Mouse (Mus musculus) liver (tissue): ENCODE results near the gene Fry.

Experiments
- DNase-seq: peaks from one replicate; pipeline ENCODE4 v3.0.0-alpha.2; 2020; ENCODE audit warnings: mixed read lengths

Gene Fry

DNA sequence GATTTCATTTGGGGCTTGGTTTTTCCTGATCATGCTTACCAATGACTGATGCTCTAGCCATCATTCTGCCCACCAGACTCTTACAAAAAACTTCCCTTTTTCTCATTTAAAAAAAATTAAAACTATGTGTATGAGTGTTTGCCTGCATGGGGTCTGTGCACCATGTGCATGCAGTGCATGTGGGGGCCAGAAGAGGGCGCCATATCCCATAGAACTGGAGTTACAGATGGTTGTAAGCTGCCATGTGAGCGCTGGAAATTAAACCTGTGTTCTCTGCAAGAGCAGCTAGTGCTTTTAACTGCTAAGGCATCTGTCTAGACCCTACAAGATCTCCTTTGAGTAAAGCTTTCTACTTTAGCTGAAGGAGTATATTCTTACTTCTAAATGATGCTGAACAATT, 162.6 kb downstream of the Fry start:
- no peak for DNase-seq

DNA sequence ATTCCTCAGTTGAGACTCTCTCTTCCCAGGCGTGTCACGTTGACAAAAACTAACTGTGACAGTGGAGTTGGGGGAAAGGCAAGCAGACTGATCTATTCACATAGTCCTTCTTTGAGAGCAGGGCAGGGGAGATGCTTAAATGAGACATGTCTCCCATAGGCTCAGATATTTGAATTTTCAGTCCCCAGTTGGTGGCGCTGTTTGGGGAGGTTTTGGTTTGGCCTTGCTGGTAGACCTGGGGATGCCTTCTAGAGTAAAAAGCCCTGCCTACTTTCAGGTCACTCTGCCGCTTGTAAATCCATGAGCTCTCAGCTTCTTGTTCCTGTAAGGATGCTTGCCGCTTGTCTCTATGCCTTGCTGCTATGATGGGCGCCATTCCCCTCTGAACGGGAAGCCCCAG, 163.6 kb downstream of the Fry start:
- no peak for DNase-seq

DNA sequence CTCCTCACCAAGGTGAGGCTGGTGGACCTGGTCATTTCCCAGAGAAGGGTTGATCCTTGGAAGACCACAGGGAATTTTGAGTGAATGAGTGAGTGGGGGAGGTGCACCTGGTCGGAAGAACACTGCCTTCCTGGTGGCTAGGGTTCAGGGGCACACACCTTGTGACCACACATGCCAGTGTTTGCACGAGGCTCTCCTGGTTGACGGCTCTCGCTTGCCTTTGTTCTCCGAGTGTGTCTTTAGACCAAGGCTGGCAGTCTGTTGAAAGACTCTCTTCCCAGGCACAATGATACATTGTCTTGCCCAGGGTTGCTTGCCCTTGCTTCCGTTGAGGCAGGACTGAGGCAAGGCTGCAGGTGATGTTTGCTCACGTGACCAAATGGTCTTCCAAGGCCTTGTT, 169.5 kb downstream of the Fry start:
- DNase-seq, result no peak

DNA sequence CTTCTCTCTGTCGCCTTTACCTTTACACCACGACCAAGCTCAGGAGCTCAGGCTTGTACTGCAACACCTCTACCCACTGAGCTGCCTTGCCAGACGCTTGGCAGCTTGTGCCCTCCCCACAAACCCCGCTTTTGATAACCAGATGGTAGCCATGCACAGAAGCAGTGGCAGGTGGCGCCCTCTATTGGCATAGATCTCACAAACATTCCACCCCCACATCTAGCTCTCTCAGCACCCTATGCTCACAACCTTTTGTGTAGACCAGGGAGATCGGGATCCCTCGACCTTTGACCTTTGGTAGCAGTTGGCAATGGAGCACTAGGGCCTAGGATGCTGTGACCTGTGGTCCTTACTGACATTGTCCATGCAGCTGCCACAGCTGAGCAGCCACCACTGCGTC, 171.2 kb downstream of the Fry start:
- peak; percentile 8 for DNase-seq

DNA sequence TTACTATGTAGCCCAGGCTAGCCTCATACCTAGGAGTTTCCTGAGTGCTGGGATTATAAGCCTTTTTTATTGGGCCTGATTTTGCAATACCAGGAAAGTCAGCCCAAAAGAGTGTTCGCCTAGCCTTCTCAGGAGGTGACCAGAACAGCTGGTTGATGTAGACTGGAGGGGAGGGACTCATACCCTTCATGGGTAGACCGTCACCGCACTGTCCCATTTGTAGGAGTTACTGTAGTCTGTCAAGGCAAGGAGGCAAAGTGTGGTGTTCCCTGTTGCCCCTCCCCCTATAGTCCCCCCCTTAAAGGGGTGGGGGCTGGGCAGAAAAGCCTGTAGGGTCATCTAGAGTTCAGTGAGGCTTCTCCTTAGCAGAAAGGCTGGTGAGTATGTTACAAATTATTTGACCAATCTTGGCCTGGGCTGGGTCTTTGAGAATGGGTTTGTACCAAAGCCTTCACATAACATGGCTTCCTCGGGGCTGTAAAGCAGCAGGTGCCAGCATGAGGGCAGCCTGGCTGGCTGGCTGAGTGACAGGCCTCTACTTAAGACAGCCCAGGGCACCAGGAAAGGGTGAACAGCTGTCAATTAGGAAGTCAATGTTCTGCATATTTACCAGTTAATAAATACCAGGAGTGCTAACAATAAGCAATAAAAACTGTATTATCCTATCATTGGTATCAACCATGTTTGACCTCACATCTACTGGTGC, 172.2 kb downstream of the Fry start:
- no peak for DNase-seq

DNA sequence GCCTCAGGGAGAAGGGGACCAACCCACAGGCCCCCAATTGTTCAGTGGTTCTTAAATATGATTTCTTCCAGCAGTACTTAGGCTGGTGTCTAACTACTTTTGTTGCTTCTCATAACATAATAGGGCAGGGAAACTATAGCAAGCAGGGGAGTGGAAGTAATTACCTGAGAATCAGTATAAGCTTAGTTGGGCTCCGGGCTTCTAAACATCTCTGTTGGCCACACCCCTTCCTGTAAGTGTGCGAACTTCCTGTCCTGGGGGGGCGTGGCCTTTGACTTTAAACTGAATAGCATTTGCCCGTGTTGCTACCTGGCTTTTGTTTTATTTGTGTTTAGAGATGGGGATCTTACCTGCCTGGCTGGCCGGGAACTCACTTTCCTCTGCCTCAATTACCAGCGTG, 172.8 kb downstream of the Fry start:
- no peak for DNase-seq

DNA sequence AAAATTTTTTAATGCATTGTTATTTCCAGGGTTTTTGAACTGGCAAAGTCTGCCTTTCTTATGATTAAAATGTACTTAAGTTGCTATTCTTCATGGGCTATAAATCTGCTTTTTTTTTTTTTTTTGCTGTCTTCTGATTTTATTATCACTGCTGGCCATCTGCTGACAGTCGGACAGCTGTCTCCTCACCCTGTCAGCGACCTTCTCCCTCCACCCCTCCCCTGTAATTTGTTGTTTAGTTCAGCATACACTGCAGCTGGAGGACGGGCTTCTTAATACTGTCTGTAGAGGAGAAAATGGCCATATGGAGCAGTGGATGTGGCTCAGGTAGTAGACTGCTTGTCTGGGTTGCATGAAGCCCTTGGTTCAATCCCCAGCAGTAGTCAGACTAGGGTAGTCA, 173.7 kb downstream of the Fry start:
- DNase-seq, result no peak

DNA sequence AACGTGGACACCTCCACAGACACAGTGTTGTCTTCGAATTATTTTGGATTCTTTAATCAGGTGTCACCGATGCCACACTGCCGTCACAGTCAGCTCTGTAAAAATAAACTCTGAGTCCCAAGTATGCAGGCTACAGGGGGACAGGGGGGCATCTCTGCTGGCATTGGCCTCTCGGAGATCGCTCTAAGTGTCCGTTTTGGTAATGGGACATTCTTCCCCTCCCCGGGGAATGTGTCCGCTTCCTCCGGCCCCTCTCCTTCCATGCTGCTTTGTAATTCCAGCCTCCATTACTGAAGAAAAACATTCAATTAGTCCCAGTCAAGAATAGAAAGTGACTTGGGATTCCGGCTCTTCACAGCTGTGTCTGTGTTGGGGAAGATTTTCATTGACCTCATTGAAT, 175.9 kb downstream of the Fry start:
- no peak for DNase-seq

DNA sequence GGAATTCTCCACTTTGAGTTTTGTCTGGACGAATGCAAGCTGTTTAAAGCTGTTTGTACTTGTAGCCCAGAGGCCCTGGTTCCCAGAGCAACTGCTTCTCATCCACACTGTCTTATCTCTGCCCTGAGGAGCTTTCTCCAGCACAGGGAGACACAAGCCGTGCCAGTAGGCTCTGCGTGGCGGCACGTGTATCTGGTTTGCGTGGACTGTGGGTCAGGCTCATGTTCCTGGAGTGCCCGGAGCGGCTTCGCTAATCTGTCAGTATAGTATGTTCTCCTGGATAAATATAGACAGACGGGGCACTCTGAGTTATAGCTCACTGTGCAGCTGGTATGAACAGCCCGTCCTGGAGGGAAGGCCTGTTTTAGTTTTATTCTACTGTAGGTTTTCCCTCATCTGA, 176.7 kb downstream of the Fry start:
- no peak for DNase-seq

DNA sequence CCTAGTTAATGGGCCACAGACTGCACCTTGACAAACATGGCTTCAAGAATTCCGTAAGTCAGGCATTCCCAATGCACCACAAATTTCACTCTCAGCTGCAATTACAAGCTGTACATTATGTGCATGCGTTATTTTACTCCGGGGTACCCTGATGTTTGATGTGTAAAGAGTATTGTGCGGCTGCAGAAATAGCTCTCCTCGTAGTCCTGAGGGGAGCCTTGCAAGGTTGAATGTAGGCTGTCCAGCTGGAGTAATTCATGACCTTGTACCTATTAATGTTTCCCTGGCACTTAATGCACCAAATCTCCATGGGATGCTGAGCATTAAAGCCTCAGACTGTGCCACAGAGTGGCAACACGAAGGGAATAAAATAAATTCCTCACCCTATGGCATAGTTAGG, 180.5 kb downstream of the Fry start:
- no peak for DNase-seq

DNA sequence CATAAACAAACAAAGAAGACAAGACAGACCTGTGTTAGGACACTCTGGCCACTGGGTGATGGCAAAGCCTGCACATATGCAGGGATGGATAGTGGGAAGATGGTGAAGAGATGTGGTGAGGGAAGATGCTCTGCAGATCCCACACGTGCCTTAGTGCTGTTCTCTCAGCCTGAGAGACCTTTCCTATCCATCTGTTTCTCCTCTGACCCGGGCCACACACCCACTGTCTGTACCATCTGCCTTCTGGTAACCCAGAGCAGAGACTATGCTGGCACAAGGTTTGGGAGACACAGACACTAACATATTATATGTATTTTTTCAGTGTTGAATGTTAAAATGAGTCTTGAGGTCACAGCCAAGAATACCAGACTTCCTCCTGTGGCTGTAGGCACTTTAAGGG, 183.7 kb downstream of the Fry start:
- no peak for DNase-seq

DNA sequence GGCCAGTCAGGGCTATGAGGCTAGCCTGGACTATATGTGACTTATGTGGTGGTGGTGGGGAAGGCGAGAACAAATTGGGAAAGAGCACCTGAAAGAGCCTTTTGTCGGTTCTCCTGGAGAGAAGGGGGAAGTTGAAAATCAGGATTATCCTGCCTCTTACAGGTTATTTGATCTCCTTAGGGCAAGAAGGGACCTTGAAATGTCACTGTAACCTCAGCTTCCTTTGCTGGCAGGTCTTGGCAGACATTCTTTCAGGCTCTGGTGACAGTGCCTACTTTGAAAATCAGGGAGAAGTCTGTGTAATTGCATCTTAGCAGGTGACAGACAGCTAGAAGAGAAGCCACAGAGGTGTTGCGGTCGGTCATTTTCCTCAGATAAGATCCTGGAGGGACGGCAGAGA, 184.6 kb downstream of the Fry start:
- DNase-seq, result no peak

DNA sequence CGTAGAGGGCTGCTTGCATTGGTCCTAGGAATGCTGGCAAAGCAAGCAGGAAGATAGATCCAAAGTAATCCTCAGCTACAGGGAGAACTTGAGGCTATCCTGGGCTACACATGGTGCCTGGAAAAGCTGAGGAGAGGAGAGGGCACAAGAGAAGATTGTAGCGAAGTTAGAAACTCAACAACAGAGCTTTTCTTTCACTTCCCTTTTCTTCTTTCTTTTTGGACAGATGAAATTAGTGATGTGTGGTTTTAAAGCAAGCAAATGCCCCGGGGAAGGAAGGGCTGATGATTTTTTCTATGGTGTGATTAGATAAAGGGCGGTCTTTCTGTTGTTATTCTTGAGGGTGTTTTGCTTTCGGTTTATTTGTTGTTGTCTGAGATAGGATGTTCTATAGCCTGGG, 188.1 kb downstream of the Fry start:
- DNase-seq, result no peak

DNA sequence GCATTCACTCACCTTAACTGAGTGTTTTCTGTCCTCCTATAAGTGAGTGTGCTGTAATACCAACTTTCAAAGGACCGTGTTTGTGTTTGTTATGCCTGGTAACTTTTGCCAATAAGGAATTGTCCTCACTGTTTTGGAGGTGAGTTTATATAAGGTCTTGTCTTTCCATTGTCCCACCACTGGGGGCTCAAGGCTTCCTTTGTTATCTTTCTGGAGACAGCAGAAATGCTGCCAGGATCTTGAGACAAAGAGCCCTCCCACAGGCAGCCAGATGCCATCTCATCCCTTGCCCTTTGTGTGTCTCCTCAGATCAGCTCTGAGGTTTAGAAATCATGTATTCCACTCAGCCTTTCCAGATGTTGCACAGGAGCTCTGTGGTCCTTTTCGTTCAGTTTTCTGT, 194.8 kb downstream of the Fry start:
- no peak for DNase-seq

DNA sequence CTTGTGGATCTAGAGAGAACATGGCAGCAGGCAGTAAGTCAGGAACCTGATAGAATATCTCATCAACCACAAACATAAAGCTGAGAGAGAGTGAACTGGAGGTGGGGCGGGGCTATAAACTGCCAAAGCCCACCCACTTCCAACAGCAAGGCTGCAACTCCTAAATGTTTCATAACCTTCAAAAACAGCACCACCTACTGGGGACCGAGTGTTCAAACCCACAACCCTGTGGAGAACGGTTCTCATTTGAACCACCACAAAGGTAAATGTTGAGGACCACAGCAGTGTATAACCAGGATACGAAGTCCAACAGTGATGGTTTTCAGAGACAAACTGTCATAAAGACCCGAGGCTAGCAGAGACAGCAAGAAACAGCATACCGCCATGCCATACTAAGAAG, 196.1 kb downstream of the Fry start:
- DNase-seq, result no peak

DNA sequence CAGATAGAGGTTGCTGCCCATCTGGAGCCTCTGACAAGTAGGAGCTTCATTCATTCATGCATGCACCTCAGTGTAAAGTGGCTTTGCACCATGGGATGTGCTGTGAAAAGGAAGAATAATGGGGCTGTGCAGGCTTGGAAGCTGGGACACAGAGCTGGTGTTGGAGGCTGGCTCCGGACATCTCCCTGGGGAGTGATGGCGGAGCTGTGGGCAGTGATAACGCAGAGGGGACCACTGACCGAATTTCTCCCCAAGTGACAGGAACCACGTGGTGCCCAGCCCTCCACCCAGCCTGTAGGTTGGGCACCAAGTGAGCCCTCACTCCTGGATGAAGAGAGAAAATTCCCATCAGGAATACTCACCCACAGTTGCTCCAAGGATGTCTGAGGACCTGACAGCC, 207.0 kb downstream of the Fry start:
- DNase-seq, result no peak

DNA sequence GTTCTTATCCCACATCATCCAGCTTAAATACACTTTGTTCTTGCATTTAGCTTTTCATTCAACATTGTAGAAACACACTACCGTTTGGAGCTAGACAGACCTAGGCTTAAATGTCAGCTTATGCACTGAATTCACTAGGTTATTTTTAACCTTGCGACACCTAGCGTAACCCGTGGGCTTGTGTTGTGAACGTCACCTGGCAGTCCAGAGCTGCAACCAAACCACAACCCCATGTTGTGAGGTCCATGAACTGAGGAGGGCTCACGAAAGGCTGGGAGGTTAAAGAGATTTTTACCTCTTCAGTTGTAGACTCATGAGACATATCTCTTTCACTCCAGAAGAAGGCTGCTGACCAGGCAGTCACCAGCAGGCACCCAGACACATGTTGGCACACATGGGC, 210.2 kb downstream of the Fry start:
- DNase-seq, result no peak

DNA sequence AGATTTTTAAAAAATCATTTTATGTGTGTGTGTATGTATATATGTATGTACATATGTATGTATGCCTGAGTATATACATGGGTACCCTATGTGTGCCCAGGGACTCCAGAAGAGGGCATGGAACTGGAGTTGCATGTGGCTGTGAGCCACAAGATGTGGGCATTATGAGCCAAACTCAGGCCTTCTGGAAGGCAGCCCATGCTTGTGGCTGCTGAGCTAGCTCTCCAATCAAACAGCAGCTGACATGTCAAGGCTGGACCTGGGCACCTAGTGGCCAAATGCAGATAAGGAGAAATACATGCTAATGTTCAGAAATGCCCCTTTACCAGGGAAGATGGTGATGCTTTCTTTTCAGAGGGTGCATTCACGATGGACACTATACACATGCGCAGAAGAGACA, 213.4 kb downstream of the Fry start:
- DNase-seq, result no peak

DNA sequence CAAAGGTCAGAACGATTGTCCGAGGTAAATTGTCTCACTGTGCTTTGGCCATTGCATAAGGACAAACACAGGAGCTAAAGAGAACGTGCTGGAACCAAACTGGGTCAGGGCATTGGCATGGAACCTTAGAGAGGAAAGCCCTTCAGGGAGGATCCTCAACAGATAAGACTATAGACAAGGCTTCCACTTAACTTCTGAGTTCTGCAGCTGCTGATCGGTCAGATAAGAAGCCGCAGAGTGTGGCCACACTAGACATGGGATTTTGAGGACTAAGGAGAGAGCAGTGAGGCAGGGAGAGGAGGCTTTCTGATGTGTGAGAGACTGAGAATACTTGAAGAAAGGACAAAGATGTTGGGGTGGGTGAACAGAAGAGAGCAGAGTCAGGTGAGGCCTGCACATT, 214.4 kb downstream of the Fry start:
- no peak for DNase-seq

DNA sequence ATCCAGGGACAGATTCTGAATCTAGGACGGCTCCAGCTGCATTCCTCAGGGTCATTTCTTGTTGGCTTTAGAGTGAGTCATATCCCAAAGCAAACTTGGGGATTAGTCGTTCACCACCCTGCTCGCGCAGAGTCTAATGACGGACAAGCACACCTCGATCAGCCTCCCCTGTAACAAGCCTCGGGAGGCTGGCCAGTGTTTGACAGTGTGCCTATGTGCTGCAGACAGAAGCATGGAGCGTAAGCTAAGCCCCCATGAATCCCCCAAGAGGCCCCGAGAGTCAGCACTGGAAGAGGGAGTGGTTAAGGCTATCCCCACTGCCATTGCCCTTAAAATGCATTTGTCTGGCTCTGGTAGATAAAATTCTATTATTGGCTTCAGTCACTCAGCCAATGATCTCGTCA, 214.9 kb downstream of the Fry start:
- no peak for DNase-seq

DNA sequence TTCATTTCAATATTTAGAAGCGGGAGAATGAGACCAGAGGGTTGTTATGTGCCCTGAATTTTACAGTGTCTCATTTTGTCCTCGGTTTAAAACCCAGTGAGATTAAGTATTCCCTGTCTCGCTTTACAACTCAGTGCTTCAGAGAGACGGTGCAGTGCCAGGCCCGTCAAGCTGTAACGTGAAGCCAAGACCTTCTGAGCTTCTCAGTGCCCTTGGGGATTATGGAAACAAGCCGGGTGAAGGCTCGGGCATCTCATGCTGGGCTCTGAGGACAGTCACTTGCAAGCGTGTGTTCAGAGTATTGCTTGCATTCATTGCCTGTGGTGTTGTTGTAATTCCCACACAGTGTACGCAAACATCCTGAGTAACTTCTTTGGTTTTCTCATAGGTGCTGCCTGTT, 218.0 kb downstream of the Fry start:
- DNase-seq, result no peak

DNA sequence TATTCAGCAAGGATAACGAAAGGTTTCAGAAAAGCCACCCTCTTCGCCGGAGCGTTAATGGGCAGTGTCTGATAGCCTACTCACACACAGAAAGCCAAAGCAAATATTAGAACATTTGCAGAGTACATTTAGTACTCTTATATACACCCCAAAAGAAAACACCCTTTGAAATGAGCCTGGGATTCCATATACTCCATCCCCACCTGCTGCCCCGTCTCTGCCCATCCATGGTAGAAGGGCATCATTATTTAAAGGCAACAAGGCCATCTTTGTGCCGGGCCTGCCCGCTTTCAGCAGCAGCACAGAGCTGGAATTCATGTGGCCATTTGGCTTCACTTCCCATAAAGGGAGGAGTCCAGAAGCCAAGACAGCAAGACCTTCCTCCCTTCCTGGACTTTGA, 219.3 kb downstream of the Fry start:
- no peak for DNase-seq

DNA sequence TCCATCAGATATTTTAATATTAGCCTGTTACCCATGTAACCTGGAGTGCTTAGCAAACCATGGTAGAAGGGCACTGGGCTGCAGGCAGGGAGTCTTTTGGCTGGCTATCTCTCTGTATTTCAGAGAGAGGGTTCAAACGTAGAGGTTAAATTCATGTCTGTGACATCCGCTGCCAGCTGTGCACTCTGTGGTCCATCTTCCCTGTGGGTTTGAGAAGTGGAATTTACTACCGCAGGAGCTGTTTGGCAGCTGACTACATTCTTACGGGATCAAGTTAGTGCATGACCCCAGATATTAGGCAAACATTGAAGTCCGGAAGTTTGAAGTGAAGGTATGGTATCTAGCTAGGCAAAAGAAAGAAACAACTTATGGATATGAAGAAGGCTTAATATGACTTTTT, 222.5 kb downstream of the Fry start:
- no peak for DNase-seq

DNA sequence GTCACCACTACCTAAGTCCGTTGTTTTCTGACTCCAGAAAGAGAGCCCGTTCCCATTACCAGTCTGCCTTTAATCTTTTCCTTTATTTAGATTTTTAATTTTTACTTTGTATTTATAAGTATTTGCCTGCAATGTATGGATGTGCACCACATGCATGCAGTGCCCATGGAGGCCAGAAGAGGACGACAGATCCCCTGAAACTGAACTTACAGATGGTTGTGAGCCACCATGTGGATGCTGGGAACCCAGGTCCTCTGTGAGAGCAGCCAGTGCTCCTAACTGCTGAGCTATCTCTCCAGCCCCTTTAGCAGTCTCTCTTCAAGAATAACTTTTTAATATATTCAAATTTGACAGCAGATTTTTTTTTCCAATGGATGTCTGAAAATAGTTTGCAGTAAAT, 223.7 kb downstream of the Fry start:
- no peak for DNase-seq

DNA sequence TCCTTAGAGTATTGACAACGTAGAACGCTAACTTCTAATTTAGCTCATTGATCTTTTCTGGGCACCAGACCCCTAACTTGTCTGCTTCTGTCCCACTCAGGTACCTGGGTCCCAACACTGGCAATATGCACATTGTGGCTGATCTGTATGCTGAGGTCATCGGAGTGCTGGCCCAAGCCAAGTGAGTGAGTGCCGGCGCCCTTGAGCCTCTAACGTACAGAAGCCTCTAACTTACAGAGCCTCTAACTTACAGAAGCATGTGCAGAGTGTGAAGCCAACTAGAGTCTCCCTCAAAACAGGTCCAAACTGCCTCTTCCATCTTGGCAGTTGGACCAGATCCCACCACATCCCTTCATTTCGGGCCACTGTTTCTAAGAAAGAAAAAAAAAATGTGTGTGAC, 227.5 kb downstream of the Fry start:
- no peak for DNase-seq

DNA sequence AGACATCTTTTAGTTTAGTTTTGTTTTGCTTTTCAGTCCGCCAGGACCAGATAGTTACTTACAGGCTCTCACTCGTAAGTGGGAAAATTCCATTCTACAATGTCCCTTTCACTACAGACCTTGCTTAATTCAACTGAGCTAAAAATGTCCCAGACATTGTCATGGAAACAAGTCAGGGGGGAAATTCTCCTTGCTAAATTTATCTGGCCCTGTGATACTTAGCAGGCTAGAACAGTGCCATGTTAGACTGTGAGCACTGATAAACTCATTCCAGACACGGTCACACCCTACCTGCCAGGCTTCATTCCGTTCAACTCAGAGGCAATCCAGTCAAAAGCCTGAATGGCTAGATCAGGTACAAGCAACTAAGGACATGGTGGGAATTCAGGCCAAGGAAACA, 227.9 kb downstream of the Fry start:
- DNase-seq, result no peak
